Mouse (Mus musculus): ENCODE results near the gene Atxn2l. TPM values are rescaled to one million over a fixed set of nuclear protein-coding genes. Genes with fewer than 3 reads are reported as not detected.

Gene Atxn2l
- polyA plus RNA-seq, 1 experiment from 2014 or later = 55.1 TPM

GRCm38 (mm10) chr7:126523316-126523715 lies 20.1 kb upstream of the Atxn2l start:
- H3K4me3 ChIP-seq (ENCODE audit: low read depth, low read length) = no peak overlapping the region
- no peaks in the 10 kb centered on the region for H3K36me3 ChIP-seq (ENCODE audit: control insufficient read depth, insufficient read depth, low read length)
- H3K4me1 ChIP-seq (replicated peaks; ENCODE audit: control insufficient read depth, insufficient read depth, low read length) = no peaks in the 10 kb centered on the region
- DNase-seq (ENCODE audit: low spot score) (no peak), ATAC-seq (ENCODE audit: low FRiP score) (no peak)
- H3K27ac ChIP-seq (ENCODE audit: low read depth, low read length) = no peak overlapping the region
- WGBS = 84% methylated on average over 3 of the region's 3 CpGs
- no peaks in the 10 kb centered on the region for H3K27me3 ChIP-seq (ENCODE audit: control insufficient read depth, insufficient read depth, low read length)
- no peak overlapping the region for H3K9ac ChIP-seq (ENCODE audit: low read depth, low read length)
- no peak overlapping the region for H3K4me2 ChIP-seq (replicated peaks; ENCODE audit: low read depth, low read length)
- no peaks in the 10 kb centered on the region for H3K9me3 ChIP-seq (ENCODE audit: control insufficient read depth, low read length)

DNA sequence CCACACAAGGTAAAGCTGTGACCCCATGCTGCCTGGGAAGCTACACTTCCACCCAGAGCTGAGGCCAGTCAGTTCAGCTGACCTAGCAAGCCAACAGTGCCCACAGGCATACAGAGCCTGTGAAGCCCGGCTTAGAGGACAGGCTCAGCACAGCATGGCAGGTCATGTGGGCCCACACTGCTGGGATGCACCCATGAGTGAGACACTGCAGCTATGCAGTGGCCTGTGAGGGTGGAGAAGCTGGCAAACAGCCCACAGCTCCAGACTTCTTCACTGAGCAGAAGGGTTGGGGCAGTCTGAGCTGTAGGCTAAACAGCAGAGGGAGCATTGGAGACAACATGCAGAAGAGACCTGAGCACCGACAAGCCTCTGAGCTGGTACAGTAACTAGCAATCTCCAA lies 16.3 kb upstream of the Atxn2l start:
- no peaks in the 10 kb centered on the region for H3K27me3 ChIP-seq (ENCODE audit: control insufficient read depth, insufficient read depth, low read length)
- no peak overlapping the region for H3K27ac ChIP-seq (ENCODE audit: low read depth, low read length)
- no peak overlapping the region for H3K4me3 ChIP-seq (ENCODE audit: low read depth, low read length)
- DNase-seq (ENCODE audit: low spot score) (no peak), ATAC-seq (ENCODE audit: low FRiP score) (no peak)
- no peak overlapping the region for H3K9ac ChIP-seq (ENCODE audit: low read depth, low read length)
- no peaks in the 10 kb centered on the region for H3K36me3 ChIP-seq (ENCODE audit: control insufficient read depth, insufficient read depth, low read length)
- no peak overlapping the region for H3K4me2 ChIP-seq (replicated peaks; ENCODE audit: low read depth, low read length)
- no peaks in the 10 kb centered on the region for H3K4me1 ChIP-seq (replicated peaks; ENCODE audit: control insufficient read depth, insufficient read depth, low read length)
- H3K9me3 ChIP-seq (ENCODE audit: control insufficient read depth, low read length) = no peaks in the 10 kb centered on the region
- 80% methylated on average over 2 of the region's 2 CpGs for WGBS

DNA sequence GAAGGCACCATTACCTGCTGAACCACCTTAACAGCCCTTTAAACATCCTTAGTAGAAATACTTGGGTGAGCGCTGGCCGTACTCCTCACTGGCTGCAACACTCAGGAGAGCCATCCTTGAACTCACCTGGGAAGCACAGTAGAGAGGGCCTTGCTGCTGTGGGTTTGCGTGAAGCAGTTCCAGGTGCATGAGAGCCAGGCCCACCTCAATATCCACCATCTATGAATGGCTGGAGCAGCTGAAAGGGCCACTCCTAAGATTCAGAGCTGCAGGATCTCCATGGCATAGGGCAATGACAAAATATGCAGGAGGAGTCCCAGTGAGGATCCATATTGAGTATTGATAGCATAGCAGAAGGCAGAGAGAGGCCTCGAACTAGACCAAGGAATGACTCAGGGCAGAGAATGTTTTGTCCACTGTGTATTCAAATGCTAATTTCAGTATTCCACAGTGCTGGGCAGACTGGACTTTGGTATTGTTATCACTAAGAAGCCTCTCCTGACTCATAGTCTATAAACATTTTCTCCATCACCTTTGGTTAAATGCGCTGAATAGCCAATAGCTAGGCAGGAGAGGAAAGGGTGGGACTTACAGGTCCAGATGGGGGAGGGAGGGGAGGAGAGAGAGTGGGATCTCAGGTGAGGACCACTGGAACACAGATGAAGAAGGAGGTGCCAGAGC lies 15.2 kb upstream of the Atxn2l start:
- H3K4me3 ChIP-seq (ENCODE audit: low read depth, low read length) = no peak overlapping the region
- no peaks in the 10 kb centered on the region for H3K4me1 ChIP-seq (replicated peaks; ENCODE audit: control insufficient read depth, insufficient read depth, low read length)
- H3K9ac ChIP-seq (ENCODE audit: low read depth, low read length) = no peak overlapping the region
- no peaks in the 10 kb centered on the region for H3K36me3 ChIP-seq (ENCODE audit: control insufficient read depth, insufficient read depth, low read length)
- ATAC-seq (ENCODE audit: low FRiP score) = no peak
- no peak overlapping the region for H3K4me2 ChIP-seq (replicated peaks; ENCODE audit: low read depth, low read length)
- no peak overlapping the region for H3K27ac ChIP-seq (ENCODE audit: low read depth, low read length)
- no peaks in the 10 kb centered on the region for H3K27me3 ChIP-seq (ENCODE audit: control insufficient read depth, insufficient read depth, low read length)
- 81% methylated on average over 5 of the region's 5 CpGs for WGBS
- no peaks in the 10 kb centered on the region for H3K9me3 ChIP-seq (ENCODE audit: control insufficient read depth, low read length)
- no peak for DNase-seq (ENCODE audit: low spot score)

DNA sequence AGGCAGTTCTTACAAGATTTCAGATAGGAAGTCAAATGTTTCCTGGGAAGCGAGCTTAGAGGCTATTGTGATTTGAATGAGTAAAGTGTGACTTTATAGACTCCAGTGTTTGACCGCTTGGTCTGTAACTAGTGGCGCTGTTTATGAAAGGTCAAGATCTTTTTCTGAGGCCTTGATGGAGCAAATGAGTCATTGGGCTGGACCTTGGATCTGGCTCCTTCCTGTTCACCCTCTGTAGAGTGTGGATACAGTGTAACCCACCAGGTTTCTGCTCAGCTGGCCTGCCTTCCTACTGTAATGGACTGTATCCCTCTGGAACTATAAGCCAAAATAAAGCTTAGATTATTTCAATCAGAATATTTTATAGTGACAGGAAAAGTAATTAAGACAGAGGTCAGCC lies 8.1 kb upstream of the Atxn2l start:
- H3K4me2 ChIP-seq (replicated peaks; ENCODE audit: low read depth, low read length) = no peak overlapping the region
- ATAC-seq (ENCODE audit: low FRiP score) = no peak
- H3K9me3 ChIP-seq (ENCODE audit: control insufficient read depth, low read length) = no peaks in the 10 kb centered on the region
- no peaks in the 10 kb centered on the region for H3K4me1 ChIP-seq (replicated peaks; ENCODE audit: control insufficient read depth, insufficient read depth, low read length)
- no peak overlapping the region for H3K27ac ChIP-seq (ENCODE audit: low read depth, low read length)
- 85% methylated on average over 3 of the region's 3 CpGs for WGBS
- no peaks in the 10 kb centered on the region for H3K27me3 ChIP-seq (ENCODE audit: control insufficient read depth, insufficient read depth, low read length)
- H3K4me3 ChIP-seq (ENCODE audit: low read depth, low read length) = no peak overlapping the region
- no peaks in the 10 kb centered on the region for H3K36me3 ChIP-seq (ENCODE audit: control insufficient read depth, insufficient read depth, low read length)
- no peak overlapping the region for H3K9ac ChIP-seq (ENCODE audit: low read depth, low read length)
- DNase-seq (ENCODE audit: low spot score) = no peak

DNA sequence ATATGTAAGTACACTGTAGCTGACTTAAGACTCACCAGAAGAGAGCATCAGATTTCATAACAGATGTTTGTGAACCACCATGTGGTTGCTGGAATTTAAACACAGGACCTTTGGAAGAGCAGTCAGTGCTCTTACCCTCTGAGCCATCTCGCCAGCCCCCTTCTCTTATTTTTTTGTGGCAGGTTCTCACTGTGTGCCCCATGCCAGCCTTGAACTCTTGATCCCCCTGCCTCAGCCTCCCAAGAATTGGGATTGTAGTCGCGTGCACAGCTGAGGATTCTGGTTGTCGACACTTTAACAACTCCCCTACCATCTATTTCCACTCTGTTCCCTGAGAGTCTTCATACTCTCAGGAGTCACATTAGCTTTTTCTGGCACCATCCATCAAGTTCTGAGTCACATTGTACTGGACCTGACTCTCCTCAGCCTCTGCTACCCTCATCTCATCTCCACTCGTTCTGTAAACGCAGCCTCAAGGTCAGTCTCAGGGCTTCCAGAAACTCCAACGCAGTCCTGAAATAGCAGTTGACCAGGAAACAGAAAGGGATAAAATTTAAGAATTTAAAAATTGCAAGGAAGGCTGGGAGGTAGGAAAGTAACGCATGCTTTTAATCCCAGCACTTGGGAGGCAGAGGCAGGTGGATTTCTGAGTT lies 4.0 kb upstream of the Atxn2l start:
- Histone ChIP-seq H3K4me2 (replicated peaks; ENCODE audit: low read depth, low read length) (no peak overlapping the region), H3K36me3 (ENCODE audit: control insufficient read depth, insufficient read depth, low read length) (no peaks in the 10 kb centered on the region), H3K4me1 (replicated peaks; ENCODE audit: control insufficient read depth, insufficient read depth, low read length) (no peaks in the 10 kb centered on the region), H3K27ac (ENCODE audit: low read depth, low read length) (no peak overlapping the region), H3K9me3 (ENCODE audit: control insufficient read depth, low read length) (no peaks in the 10 kb centered on the region), H3K27me3 (ENCODE audit: control insufficient read depth, insufficient read depth, low read length) (no peaks in the 10 kb centered on the region), H3K9ac (ENCODE audit: low read depth, low read length) (no peak overlapping the region), H3K4me3 (ENCODE audit: low read depth, low read length) (no peak overlapping the region)
- WGBS = 85% methylated on average over 8 of the region's 8 CpGs
- ATAC-seq (ENCODE audit: low FRiP score) = no peak
- no peak for DNase-seq (ENCODE audit: low spot score)

DNA sequence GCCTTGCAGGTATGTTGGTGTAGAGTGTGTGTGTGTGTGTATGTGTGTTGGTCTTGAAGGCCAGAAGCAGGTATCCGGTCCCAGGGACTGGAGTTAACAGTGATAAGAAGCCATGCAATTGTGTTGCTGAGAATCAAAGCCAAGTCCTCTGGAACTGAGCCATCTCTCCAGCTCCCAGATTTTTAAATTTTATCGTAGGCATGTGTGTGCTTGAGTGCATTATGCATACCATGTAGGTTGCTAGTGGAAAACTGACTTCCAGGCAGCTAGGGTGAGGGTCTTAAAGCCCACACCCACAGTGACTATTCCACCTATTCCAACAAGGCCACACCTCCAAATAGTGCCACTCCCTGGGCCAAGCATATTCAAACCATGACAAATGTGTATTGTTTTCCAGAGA lies 1.7 kb upstream of the Atxn2l start:
- no peak for DNase-seq (ENCODE audit: low spot score)
- no peaks in the 10 kb centered on the region for H3K27me3 ChIP-seq (ENCODE audit: control insufficient read depth, insufficient read depth, low read length)
- 94% methylated on average over 2 of the region's 2 CpGs for WGBS
- no peak overlapping the region for H3K4me2 ChIP-seq (replicated peaks; ENCODE audit: low read depth, low read length)
- H3K27ac ChIP-seq (ENCODE audit: low read depth, low read length) = no peak overlapping the region
- no peak overlapping the region for H3K4me3 ChIP-seq (ENCODE audit: low read depth, low read length)
- no peak for ATAC-seq (ENCODE audit: low FRiP score)
- H3K4me1 ChIP-seq (replicated peaks; ENCODE audit: control insufficient read depth, insufficient read depth, low read length) = 0 out of 2 replicates have a peak, but pooled peaks cover 2% of the 10 kb centered on the region
- no peaks in the 10 kb centered on the region for H3K9me3 ChIP-seq (ENCODE audit: control insufficient read depth, low read length)
- no peak overlapping the region for H3K9ac ChIP-seq (ENCODE audit: low read depth, low read length)
- peaks cover under 1% of the 10 kb centered on the region; the same call in 1 of the 2 replicates for H3K36me3 ChIP-seq (ENCODE audit: control insufficient read depth, insufficient read depth, low read length)

DNA sequence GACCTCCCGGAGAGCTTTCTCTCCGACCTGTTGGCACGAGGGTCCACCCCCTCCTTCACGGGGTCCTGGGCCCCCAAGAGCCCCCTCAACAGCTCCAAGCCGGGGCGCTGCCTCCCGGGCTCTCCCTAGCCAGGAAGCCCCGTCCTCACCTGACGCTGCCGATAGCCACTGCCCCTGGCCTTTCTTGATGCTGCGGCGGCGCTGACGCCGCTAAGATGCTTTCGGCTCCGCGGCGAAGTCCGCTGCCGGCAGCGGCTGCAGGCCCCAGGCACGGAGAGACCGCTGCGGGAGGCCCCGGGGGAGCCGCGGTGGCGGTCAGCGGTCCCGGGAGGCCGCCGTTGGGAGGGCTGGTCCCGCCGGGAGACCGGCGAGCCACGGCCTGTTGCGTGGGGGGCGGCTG lies 486 bp downstream of the Atxn2l start:
- Histone ChIP-seq H3K4me3 (ENCODE audit: low read depth, low read length) (peak overlapping the region; percentile 96), H3K27ac (ENCODE audit: low read depth, low read length) (peak overlapping the region; percentile 99), H3K9ac (ENCODE audit: low read depth, low read length) (peak overlapping the region; percentile 97), H3K4me1 (replicated peaks; ENCODE audit: control insufficient read depth, insufficient read depth, low read length) (0 out of 2 replicates have a peak, but pooled peaks cover 2% of the 10 kb centered on the region), H3K27me3 (ENCODE audit: control insufficient read depth, insufficient read depth, low read length) (no peaks in the 10 kb centered on the region), H3K4me2 (replicated peaks; ENCODE audit: low read depth, low read length) (peak overlapping the region; percentile 41), H3K9me3 (ENCODE audit: control insufficient read depth, low read length) (no peaks in the 10 kb centered on the region), H3K36me3 (ENCODE audit: control insufficient read depth, insufficient read depth, low read length) (peaks cover 10% of the 10 kb centered on the region)
- under 1% methylated on average over 40 of the region's 40 CpGs for WGBS
- ATAC-seq (ENCODE audit: low FRiP score) (no peak), DNase-seq (ENCODE audit: low spot score) (no peak)

GRCm38 (mm10) chr7:126502023-126502741 lies 1.1 kb downstream of the Atxn2l start:
- peak overlapping the region; percentile 97 for H3K9ac ChIP-seq (ENCODE audit: low read depth, low read length)
- H3K9me3 ChIP-seq (ENCODE audit: control insufficient read depth, low read length) = no peaks in the 10 kb centered on the region
- peak overlapping the region; percentile 96 for H3K4me3 ChIP-seq (ENCODE audit: low read depth, low read length)
- ATAC-seq (ENCODE audit: low FRiP score) (peak; percentile 91), DNase-seq (ENCODE audit: low spot score) (peak; percentile 95)
- H3K27ac ChIP-seq (ENCODE audit: low read depth, low read length) = peak overlapping the region; percentile 99
- peaks cover 15% of the 10 kb centered on the region for H3K36me3 ChIP-seq (ENCODE audit: control insufficient read depth, insufficient read depth, low read length)
- peak overlapping the region; percentile 76 for H3K4me2 ChIP-seq (replicated peaks; ENCODE audit: low read depth, low read length)
- no peaks in the 10 kb centered on the region for H3K27me3 ChIP-seq (ENCODE audit: control insufficient read depth, insufficient read depth, low read length)
- H3K4me1 ChIP-seq (replicated peaks; ENCODE audit: control insufficient read depth, insufficient read depth, low read length) = 0 out of 2 replicates have a peak, but pooled peaks cover 2% of the 10 kb centered on the region
- under 1% methylated on average over 51 of the region's 57 CpGs for WGBS
